Mouse (Mus musculus) small intestine, adult 2 months (tissue): Measurements from ENCODE around the gene Grin3a. TPM values are rescaled to one million over a fixed set of nuclear protein-coding genes. Genes with fewer than 3 reads are reported as not detected.
"Not testable (repeated sequence)": the region's sequence is repeated elsewhere in the genome, so short reads cannot be mapped to it uniquely, and the experiment has no call there.

Source experiments
- H3K27ac ChIP-seq: fragments of 200-500 bp; 2 replicates; pipeline ENCODE4 v1.5.1; 2012; ENCODE audit warnings: low read depth, low read length, control low read depth, inconsistent platforms; ENCODE audit not compliant: insufficient read depth
- H3K27me3 ChIP-seq: fragments of 200-500 bp; 2 replicates; pipeline ENCODE4 v1.6.1; 2012; ENCODE audit warnings: mild to moderate bottlenecking, moderate library complexity, low read length, inconsistent platforms; ENCODE audit not compliant: control insufficient read depth, insufficient read depth
- H3K36me3 ChIP-seq: fragments of 200-500 bp; 2 replicates; pipeline ENCODE4 v1.6.1; 2012; ENCODE audit warnings: mild to moderate bottlenecking, low read length, control low read depth, inconsistent platforms; ENCODE audit not compliant: control insufficient read depth, insufficient read depth
- H3K4me1 ChIP-seq: fragments of 200-500 bp; 2 replicates; pipeline ENCODE4 v1.6.1; 2012; ENCODE audit warnings: low read length, inconsistent platforms, mixed read lengths; ENCODE audit not compliant: control insufficient read depth, insufficient read depth, insufficient read length
- H3K4me3 ChIP-seq: fragments of 200-500 bp; 2 replicates; pipeline ENCODE4 v1.5.1; 2012; ENCODE audit warnings: low read depth, mild to moderate bottlenecking, control low read depth, inconsistent platforms, low read length, moderate library complexity
- CTCF ChIP-seq: fragments of 200-500 bp; IDR thresholded peaks from 2 replicates; pipeline ENCODE4 v1.5.1; 2012; ENCODE audit warnings: low read depth, mild to moderate bottlenecking, control low read depth, inconsistent platforms, low read length, moderate library complexity, mixed read lengths; ENCODE audit not compliant: insufficient replicate concordance, insufficient read length; ENCODE audit errors: extremely low read depth
- POLR2A ChIP-seq: fragments of 200-500 bp; IDR thresholded peaks from 2 replicates; pipeline ENCODE4 v1.6.1; 2012; ENCODE audit warnings: low read depth, mild to moderate bottlenecking, control low read depth, inconsistent platforms, low read length, moderate library complexity
- WGBS: fragments of 180-500 bp; shearing (Covaris S2); methylation state at CpG from one replicate; pipeline ENCODE4 v1.1.7; 2018; 5-methylcytosine and 5-hydroxymethylcytosine counted together
- polyA plus RNA-seq: library from polyadenylated mRNA; depleted of rRNA; stranded (reverse); fragments of >200 nt; gene quantifications from 2 replicates; pipeline ENCODE4 v1.2.3, GENCODE M21; 2012

Gene Grin3a
- polyA plus RNA-seq, 1 experiment, result 0.03 TPM

DNA sequence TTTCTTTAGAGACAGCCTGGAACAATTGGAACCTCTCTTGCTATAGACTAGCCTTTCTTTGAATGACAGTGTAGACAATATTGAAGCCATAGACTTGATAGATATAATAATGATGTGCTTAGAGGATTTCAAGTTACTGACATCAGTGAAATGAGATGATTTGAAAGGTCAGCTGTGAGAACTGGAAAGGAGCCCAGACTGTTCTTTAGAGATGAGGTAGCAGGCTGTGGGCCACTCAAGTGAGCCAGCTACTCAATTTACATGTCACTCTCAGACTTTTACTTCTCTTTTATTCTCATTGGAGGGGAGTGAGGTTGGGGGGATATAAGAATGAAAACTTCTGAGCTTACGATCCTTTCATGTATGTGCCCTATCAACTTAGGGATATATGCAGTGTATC, 186.1 kb downstream of the Grin3a start:
- H3K4me1 ChIP-seq, result no peaks in the 10 kb centered on the region
- 100% methylated on average over 1 of the region's 1 CpGs for WGBS
- no peaks in the 10 kb centered on the region for H3K27me3 ChIP-seq
- TF ChIP-seq POLR2A, result no peak
- TF ChIP-seq CTCF, result no peak
- H3K36me3 ChIP-seq, result peaks cover 40% of the 10 kb centered on the region
- no peak overlapping the region for H3K4me3 ChIP-seq
- no peak overlapping the region for H3K27ac ChIP-seq

DNA sequence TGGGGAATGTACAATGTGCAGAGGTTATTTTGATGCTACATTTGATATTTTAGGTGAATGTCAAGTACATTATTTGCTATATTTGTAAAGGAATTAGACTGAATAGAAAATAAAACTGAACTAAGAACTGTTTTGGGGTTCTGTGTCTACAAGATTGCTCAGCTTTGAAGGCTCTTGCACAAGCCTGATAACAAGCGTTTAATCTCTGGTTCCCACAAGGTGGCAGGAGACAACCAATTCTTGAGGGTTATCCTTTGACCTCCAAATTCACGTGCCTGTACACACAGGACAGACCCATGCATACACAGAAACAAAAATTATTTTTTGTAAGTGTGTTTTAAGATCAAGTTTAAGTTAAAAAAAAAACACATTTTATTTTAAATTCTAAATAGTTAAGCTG, 205.6 kb downstream of the Grin3a start:
- Histone ChIP-seq H3K27ac (no peak overlapping the region), H3K27me3 (no peaks in the 10 kb centered on the region), H3K4me1 (no peaks in the 10 kb centered on the region), H3K4me3 (no peak overlapping the region), H3K36me3 (peaks cover 64% of the 10 kb centered on the region)
- no peak for TF ChIP-seq CTCF
- TF ChIP-seq POLR2A, result no peak
- WGBS, result 42% methylated on average over 2 of the region's 2 CpGs

DNA sequence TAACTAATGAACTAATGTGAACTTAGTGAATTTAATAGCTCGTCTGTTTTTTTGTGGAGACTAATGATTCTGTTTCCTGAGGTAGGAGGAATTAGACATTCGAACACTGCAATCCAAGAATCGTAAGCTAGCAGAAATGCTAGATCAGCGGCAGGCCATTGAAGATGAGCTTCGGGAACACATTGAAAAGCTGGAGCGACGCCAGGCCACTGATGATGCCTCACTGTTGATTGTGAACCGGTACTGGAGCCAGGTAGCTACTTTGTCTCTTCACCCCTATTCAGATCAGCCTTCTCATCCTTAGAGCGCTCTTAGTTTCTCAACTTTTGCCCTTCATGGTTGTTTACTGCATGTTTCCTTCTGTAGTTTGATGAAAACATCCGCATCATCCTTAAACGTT, 207.7 kb downstream of the Grin3a start:
- H3K27ac ChIP-seq, result no peak overlapping the region
- H3K36me3 ChIP-seq, result peaks cover 51% of the 10 kb centered on the region
- WGBS, result 87% methylated on average over 11 of the region's 11 CpGs
- H3K27me3 ChIP-seq, result no peaks in the 10 kb centered on the region
- H3K4me1 ChIP-seq, result no peaks in the 10 kb centered on the region
- TF ChIP-seq POLR2A (no peak), CTCF (no peak)
- no peak overlapping the region for H3K4me3 ChIP-seq

DNA sequence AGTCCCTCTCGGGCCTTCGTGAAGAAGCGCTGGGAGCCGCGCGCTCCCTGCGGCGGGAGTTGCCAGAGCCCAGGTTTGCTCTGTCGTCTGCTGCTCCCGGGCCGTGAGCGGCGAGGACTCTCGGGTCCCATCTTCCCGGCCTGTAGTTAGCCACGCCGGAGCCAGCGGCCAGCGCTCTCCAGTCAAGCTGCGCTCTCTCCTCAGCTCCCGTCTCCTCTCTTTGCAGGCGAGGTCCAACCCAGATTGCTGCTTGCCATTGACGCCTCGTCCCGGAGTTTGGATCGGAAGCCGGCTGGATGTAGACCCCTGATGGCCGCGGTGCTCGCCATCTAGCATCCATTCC, 213.4 kb downstream of the Grin3a start:
- Histone ChIP-seq H3K27ac (peak overlapping the region; percentile 26), H3K4me3 (peak overlapping the region; percentile 91), H3K36me3 (peaks cover 14% of the 10 kb centered on the region), H3K4me1 (no peaks in the 10 kb centered on the region), H3K27me3 (no peaks in the 10 kb centered on the region)
- TF ChIP-seq POLR2A (no peak; the same call in 1 of the 2 replicates), CTCF (no peak)
- WGBS, result under 1% methylated on average over 30 of the region's 30 CpGs

DNA sequence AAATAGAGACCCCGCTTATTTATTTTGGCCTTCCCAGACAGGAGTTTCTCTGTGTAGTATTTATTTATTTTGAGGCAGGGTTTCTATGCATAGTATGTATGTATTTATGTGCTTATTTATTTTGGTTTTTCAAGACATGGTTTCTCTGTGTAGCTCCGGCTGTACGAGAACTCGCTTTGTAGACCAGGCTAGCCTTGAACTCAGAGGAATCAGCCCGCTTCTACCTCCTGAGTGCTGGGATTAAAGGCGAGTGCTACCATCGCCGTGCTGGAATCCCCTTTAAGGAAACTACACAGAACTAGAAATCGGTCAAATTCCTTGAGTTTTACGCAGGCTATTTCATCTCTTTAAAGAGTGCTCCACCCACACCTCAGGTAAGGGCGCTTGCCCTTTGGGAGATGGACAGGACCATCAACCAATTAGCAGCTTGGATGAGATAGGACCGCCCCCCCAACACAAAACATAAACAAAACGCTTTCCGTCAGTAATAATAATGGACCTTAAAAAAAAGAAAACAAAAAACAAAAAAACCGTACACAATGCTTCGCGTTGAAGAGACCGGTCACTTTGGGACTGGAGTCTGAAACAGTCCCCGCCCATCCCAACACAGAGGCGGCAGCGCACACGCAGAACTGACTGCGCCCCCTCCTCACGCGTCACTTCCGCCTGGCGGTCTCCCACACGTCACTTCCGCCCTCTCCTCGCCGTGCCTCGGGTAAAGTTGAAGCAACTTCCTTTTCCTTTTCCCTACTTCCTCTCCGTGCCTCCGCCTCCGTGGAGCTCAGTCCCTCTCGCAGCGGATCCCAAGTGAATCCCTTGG, 214.0 kb downstream of the Grin3a start, which contains the start of gene Rnf20:
Rnf20 (plus strand) TSS at position 688 of the 820 bp plus-strand sequence.
- 2% methylated on average over 37 of the region's 37 CpGs for WGBS
- Histone ChIP-seq H3K27me3 (no peaks in the 10 kb centered on the region), H3K36me3 (peaks cover 11% of the 10 kb centered on the region), H3K27ac (peak within 1 kb of the TSS; percentile 78), H3K4me3 (peak within 1 kb of the TSS; percentile 91), H3K4me1 (no peaks in the 10 kb centered on the region)
- TF ChIP-seq POLR2A (peak; percentile 72), CTCF (no peak)

DNA sequence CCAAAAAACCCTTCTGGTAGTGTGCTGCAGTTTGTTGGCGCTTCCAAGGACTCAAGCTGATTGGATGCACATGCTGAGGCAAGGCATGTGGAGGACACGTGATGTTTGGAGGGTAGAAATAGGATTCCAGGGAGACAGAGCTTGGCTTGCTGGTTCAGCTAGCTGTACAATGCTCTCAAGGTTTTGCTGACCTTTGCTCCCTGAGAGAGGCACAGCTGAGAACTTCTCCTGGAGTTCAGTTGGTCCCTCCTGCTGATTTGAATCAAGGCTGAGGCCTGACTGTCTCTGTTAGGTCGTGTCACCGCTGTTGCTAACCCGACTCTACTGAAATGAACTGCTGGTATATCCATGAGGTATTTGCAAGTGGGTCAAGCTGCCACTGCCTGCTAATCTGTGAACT, 216.6 kb downstream of the Grin3a start:
- 66% methylated on average over 5 of the region's 5 CpGs for WGBS

DNA sequence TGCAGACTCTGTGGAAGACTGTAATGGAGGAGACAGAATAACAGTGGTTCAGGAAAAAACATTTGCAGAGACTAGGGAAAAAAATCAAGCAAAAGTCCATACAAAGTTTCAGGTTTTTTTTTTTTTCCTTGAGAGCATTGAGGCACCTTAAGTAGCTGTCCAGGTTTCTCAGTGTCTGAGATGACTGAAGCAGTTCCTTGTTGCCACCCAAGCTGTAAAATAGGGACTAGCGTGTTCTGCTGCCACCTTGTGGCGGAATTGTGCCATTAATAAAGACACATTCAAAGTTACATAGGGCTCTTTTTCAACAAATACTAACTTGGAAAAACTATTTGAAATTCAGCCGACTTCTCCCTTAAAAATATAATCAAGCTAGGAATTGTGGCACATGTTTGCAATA, 218.6 kb downstream of the Grin3a start:
- H3K4me1 ChIP-seq, result no peaks in the 10 kb centered on the region
- no peak overlapping the region for H3K27ac ChIP-seq
- no peaks in the 10 kb centered on the region for H3K27me3 ChIP-seq
- TF ChIP-seq POLR2A, result no peak
- peak; percentile 34; the same call in 1 of the 2 replicates for TF ChIP-seq CTCF
- no peak overlapping the region for H3K4me3 ChIP-seq
- H3K36me3 ChIP-seq, result no peaks in the 10 kb centered on the region
- WGBS, result 2% methylated on average over 3 of the region's 3 CpGs

More for the DNA sequence above, 216.6 kb downstream of the Grin3a start:
- Histone ChIP-seq H3K4me3 (no peak overlapping the region), H3K36me3 (0 out of 2 replicates have a peak, but pooled peaks cover 1% of the 10 kb centered on the region), H3K27ac (no peak overlapping the region), H3K27me3 (no peaks in the 10 kb centered on the region), H3K4me1 (no peaks in the 10 kb centered on the region)
- TF ChIP-seq POLR2A, result no peak
- TF ChIP-seq CTCF, result no peak

DNA sequence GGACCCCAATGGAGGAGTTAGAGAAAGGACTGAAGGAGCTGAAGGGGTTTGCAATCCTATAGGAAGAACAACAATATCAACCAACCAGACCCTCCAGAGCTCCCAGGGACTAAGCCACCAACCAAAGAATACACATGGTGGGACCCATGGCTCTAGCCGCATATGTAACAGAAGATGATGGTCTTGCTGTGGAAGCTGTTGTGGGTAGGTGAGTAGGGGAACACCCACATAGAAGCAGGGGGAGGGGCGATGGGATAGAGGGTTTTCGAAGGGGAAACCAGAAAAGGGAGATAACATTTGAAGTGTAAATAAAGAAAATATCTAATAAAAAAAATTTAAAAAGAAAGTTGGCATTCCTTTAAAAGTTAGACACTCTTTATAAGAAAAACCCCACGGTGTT, 220.6 kb downstream of the Grin3a start:
- H3K4me3 ChIP-seq, H3K27me3 ChIP-seq, H3K36me3 ChIP-seq, H3K4me1 ChIP-seq, H3K27ac ChIP-seq: not testable (repeated sequence)
- 90% methylated on average over 4 of the region's 4 CpGs for WGBS
